Mouse (Mus musculus) intestine, postnatal 0 days (tissue): ENCODE results near the gene Rbm33. TPM values are rescaled to one million over a fixed set of nuclear protein-coding genes. Genes with fewer than 3 reads are reported as not detected.

ENCODE experiments used
- ATAC-seq: fragments of 200-750 bp; cut with Nextera tagmentation; 2 replicates; pipeline ENCODE4 v1.8.0; 2017; ENCODE audit warnings: mild to moderate bottlenecking, moderate TSS enrichment, moderate library complexity
- H3K27ac ChIP-seq: fragments of 300-500 bp; sonication (generic); 2 replicates; pipeline ENCODE4 v1.5.1; 2014; ENCODE audit warnings: mild to moderate bottlenecking, low read depth, low read length, moderate library complexity
- H3K27me3 ChIP-seq: fragments of 300-500 bp; sonication (generic); replicated peaks from 2 replicates; pipeline ENCODE4 v1.6.1; 2014; ENCODE audit warnings: low read length, mixed read lengths; ENCODE audit not compliant: control insufficient read depth, insufficient read depth
- H3K36me3 ChIP-seq: fragments of 300-500 bp; sonication (generic); 2 replicates; pipeline ENCODE4 v1.6.1; 2014; ENCODE audit warnings: mild to moderate bottlenecking, moderate library complexity; ENCODE audit not compliant: control insufficient read depth, insufficient read depth
- H3K4me1 ChIP-seq: fragments of 300-500 bp; sonication (generic); replicated peaks from 2 replicates; pipeline ENCODE4 v1.6.1; 2014; ENCODE audit warnings: antibody characterized with exemption, low read length, mixed read lengths; ENCODE audit not compliant: control insufficient read depth, insufficient read depth
- H3K4me2 ChIP-seq: fragments of 300-500 bp; sonication (generic); replicated peaks from 2 replicates; pipeline ENCODE4 v1.6.1; 2014; ENCODE audit warnings: low read depth, mild to moderate bottlenecking, moderate library complexity
- H3K4me3 ChIP-seq: fragments of 300-500 bp; sonication (generic); 2 replicates; pipeline ENCODE4 v1.5.1; 2014; ENCODE audit warnings: low read depth, low read length
- H3K9ac ChIP-seq: fragments of 300-500 bp; sonication (generic); 2 replicates; pipeline ENCODE4 v1.6.1; 2014; ENCODE audit warnings: mild to moderate bottlenecking, low read depth, low read length
- H3K9me3 ChIP-seq: fragments of 300-500 bp; sonication (generic); 2 replicates; pipeline ENCODE4 v1.6.1; 2016; ENCODE audit warnings: mixed run types; ENCODE audit not compliant: control insufficient read depth
- CTCF ChIP-seq: sonication (generic); IDR thresholded peaks from 2 replicates; pipeline ENCODE4 v1.5.1; 2016; ENCODE audit warnings: low read depth, mild to moderate bottlenecking, control low read depth, antibody characterized with exemption, moderate library complexity
- WGBS: fragments of 180-500 bp; shearing (Covaris S2); extraction: QIAGEN DNeasy Blood & Tissue Kit; methylation state at CpG from one replicate; pipeline ENCODE4 v1.1.7; 2014; 5-methylcytosine and 5-hydroxymethylcytosine counted together
- polyA plus RNA-seq: library from polyadenylated mRNA; unstranded; fragments of >200 nt; fragmentation: Nextera tagmentation; extraction: Ambion mirVana; gene quantifications from 2 replicates; pipeline ENCODE4 v1.2.1, GENCODE M21; 2015

Rbm33 gene
- polyA plus RNA-seq, 1 experiment from 2014 or later, result 7.1 TPM

GRCm38 (mm10) chr5:28419640-28420265 lies 102.8 kb downstream of the Rbm33 start:
- 59% methylated on average over 12 of the region's 12 CpGs for WGBS
- H3K27ac ChIP-seq, result peak overlapping the region; percentile 50
- no peak overlapping the region for H3K9ac ChIP-seq
- ATAC-seq, result peak; percentile 81
- H3K27me3 ChIP-seq, result no peaks in the 10 kb centered on the region
- H3K4me2 ChIP-seq, result 0 out of 2 replicates have a peak overlapping the region, but pooled peaks have one; percentile 9
- H3K4me3 ChIP-seq, result no peak overlapping the region
- H3K9me3 ChIP-seq, result no peaks in the 10 kb centered on the region
- no peak for TF ChIP-seq CTCF
- H3K36me3 ChIP-seq, result peaks cover 32% of the 10 kb centered on the region
- no peaks in the 10 kb centered on the region for H3K4me1 ChIP-seq

- Histone ChIP-seq H3K27ac (no peak overlapping the region), H3K9ac (no peak overlapping the region), H3K4me1 (no peaks in the 10 kb centered on the region), H3K27me3 (no peaks in the 10 kb centered on the region), H3K36me3 (peaks cover 13% of the 10 kb centered on the region), H3K4me3 (no peak overlapping the region), H3K4me2 (no peak overlapping the region), H3K9me3 (no peaks in the 10 kb centered on the region)
- no peak for TF ChIP-seq CTCF
- 64% methylated on average over 4 of the region's 4 CpGs for WGBS
- no peak for ATAC-seq
Measured at GRCm38 (mm10) chr5:28423781-28424180, 106.9 kb downstream of the Rbm33 start.

GRCm38 (mm10) chr5:28425926-28426325 lies 109.0 kb downstream of the Rbm33 start:
- no peaks in the 10 kb centered on the region for H3K27me3 ChIP-seq
- H3K9me3 ChIP-seq, result no peaks in the 10 kb centered on the region
- no peak overlapping the region for H3K9ac ChIP-seq
- no peak overlapping the region for H3K4me3 ChIP-seq
- H3K4me2 ChIP-seq, result no peak overlapping the region
- TF ChIP-seq CTCF, result no peak
- no peaks in the 10 kb centered on the region for H3K4me1 ChIP-seq
- H3K36me3 ChIP-seq, result no peaks in the 10 kb centered on the region; the same call in 1 of the 2 replicates
- 94% methylated on average over 9 of the region's 9 CpGs for WGBS
- no peak for ATAC-seq
- no peak overlapping the region for H3K27ac ChIP-seq

GRCm38 (mm10) chr5:28450126-28450890 lies 133.4 kb downstream of the Rbm33 start:
- WGBS, result 65% methylated on average over 3 of the region's 3 CpGs
- no peak overlapping the region for H3K4me3 ChIP-seq
- H3K27ac ChIP-seq, result no peak overlapping the region
- no peak overlapping the region for H3K9ac ChIP-seq
- no peaks in the 10 kb centered on the region for H3K36me3 ChIP-seq
- H3K4me1 ChIP-seq, result no peaks in the 10 kb centered on the region
- ATAC-seq, result no peak
- H3K27me3 ChIP-seq, result no peaks in the 10 kb centered on the region
- no peaks in the 10 kb centered on the region for H3K9me3 ChIP-seq
- no peak for TF ChIP-seq CTCF
- no peak overlapping the region for H3K4me2 ChIP-seq

GRCm38 (mm10) chr5:28451053-28451638 lies 134.2 kb downstream of the Rbm33 start:
- Histone ChIP-seq H3K4me1 (no peaks in the 10 kb centered on the region), H3K36me3 (no peaks in the 10 kb centered on the region), H3K4me2 (no peak overlapping the region), H3K27ac (no peak overlapping the region), H3K4me3 (no peak overlapping the region), H3K27me3 (peaks cover 4% of the 10 kb centered on the region; the same call in 1 of the 2 replicates), H3K9ac (no peak overlapping the region), H3K9me3 (no peaks in the 10 kb centered on the region)
- TF ChIP-seq CTCF, result peak; percentile 98
- 31% methylated on average over 6 of the region's 6 CpGs for WGBS
- ATAC-seq, result peak; percentile 22; the same call in 1 of the 2 replicates

- Histone ChIP-seq H3K9me3 (no peaks in the 10 kb centered on the region), H3K4me3 (no peak overlapping the region), H3K27me3 (peaks cover 13% of the 10 kb centered on the region), H3K9ac (no peak overlapping the region), H3K4me1 (peaks cover 4% of the 10 kb centered on the region; the same call in 1 of the 2 replicates), H3K27ac (no peak overlapping the region), H3K4me2 (no peak overlapping the region), H3K36me3 (no peaks in the 10 kb centered on the region)
- WGBS, result 86% methylated on average over 5 of the region's 5 CpGs
- TF ChIP-seq CTCF, result no peak
- ATAC-seq, result no peak
Measured at GRCm38 (mm10) chr5:28453086-28453485, 136.2 kb downstream of the Rbm33 start.
